Mouse (Mus musculus): ENCODE measurements around the gene Cnnm2.
A peak's percentile ranks its signal among the peaks of the same experiment; 100 is the strongest.

Cnnm2 gene

GRCm38 (mm10) chr19:46799903-46800583, 38.6 kb downstream of the Cnnm2 start:
- DNase-seq: no peak

GRCm38 (mm10) chr19:46801492-46801891, 40.1 kb downstream of the Cnnm2 start:
- no peak for DNase-seq

- no peak for DNase-seq
Measured at GRCm38 (mm10) chr19:46802306-46802705, 40.9 kb downstream of the Cnnm2 start.

- DNase-seq: no peak
Measured at GRCm38 (mm10) chr19:46803732-46804131, 42.3 kb downstream of the Cnnm2 start.

- peak; percentile 31 for DNase-seq
Measured at GRCm38 (mm10) chr19:46804751-46805150, 43.4 kb downstream of the Cnnm2 start.

GRCm38 (mm10) chr19:46805933-46806688, 44.7 kb downstream of the Cnnm2 start:
- no peak for DNase-seq

- no peak for DNase-seq
Measured at GRCm38 (mm10) chr19:46808261-46808660, 46.9 kb downstream of the Cnnm2 start.

- no peak for DNase-seq
Measured at GRCm38 (mm10) chr19:46809031-46809430, 47.6 kb downstream of the Cnnm2 start.

- DNase-seq: no peak
Measured at GRCm38 (mm10) chr19:46819276-46819675, 57.9 kb downstream of the Cnnm2 start.

- DNase-seq: no peak
Measured at GRCm38 (mm10) chr19:46822491-46822890, 61.1 kb downstream of the Cnnm2 start.

- DNase-seq: no peak
Measured at GRCm38 (mm10) chr19:46823759-46824158, 62.4 kb downstream of the Cnnm2 start.

- no peak for DNase-seq
Measured at GRCm38 (mm10) chr19:46824867-46825266, 63.5 kb downstream of the Cnnm2 start.

GRCm38 (mm10) chr19:46827654-46828165, 66.3 kb downstream of the Cnnm2 start:
- no peak for DNase-seq

- DNase-seq: peak; percentile 38
Measured at GRCm38 (mm10) chr19:46828961-46829360, 67.6 kb downstream of the Cnnm2 start.

- DNase-seq: peak; percentile 39
Measured at GRCm38 (mm10) chr19:46831381-46831780, 70.0 kb downstream of the Cnnm2 start.

GRCm38 (mm10) chr19:46834301-46834700, 72.9 kb downstream of the Cnnm2 start:
- DNase-seq: peak; percentile 70

GRCm38 (mm10) chr19:46835339-46835738, 73.9 kb downstream of the Cnnm2 start:
- DNase-seq: no peak

GRCm38 (mm10) chr19:46836085-46836484, 74.7 kb downstream of the Cnnm2 start:
- no peak for DNase-seq

- no peak for DNase-seq
Measured at GRCm38 (mm10) chr19:46837290-46838079, 76.1 kb downstream of the Cnnm2 start.

- DNase-seq: no peak
Measured at GRCm38 (mm10) chr19:46841016-46841415, 79.6 kb downstream of the Cnnm2 start.

GRCm38 (mm10) chr19:46843030-46843429, 81.6 kb downstream of the Cnnm2 start:
- DNase-seq: no peak

- DNase-seq: no peak
Measured at GRCm38 (mm10) chr19:46846056-46846455, 84.7 kb downstream of the Cnnm2 start.

GRCm38 (mm10) chr19:46846459-46846858, 85.1 kb downstream of the Cnnm2 start:
- no peak for DNase-seq

Measured in right cerebral cortex, adult 18-20 months (tissue).